Comparison of ENCODE assay signal across 21 mouse cellular contexts in genomic region chr8:94392648-94393047, GRCm38 (mm10). TPM values are rescaled to one million over a fixed set of nuclear protein-coding genes. Genes with fewer than 3 reads are reported as not detected.
DNase-seq lines count a peak whose midpoint lies in the region; ATAC-seq and TF ChIP-seq lines count a peak whose summit lies in the region.
"Had no signal": no experiment of that assay in that cellular context is flagged by ENCODE, and none has a peak within 500 bp of the region (broad histone marks: within the 10 kb centered on the region; RNA-seq: fewer than 3 reads in every experiment).

No protein-coding gene starts in this region.

- no peak for TF ChIP-seq CTCF in heart, adult 2 months (IDR thresholded peaks at IDR 0.05)
- TF ChIP-seq CTCF in kidney, adult 2 months (conservative IDR thresholded peaks at IDR 0.05; ENCODE audit: insufficient read depth, insufficient read length, low read depth, low read length): no peak

- H3K79me2 ChIP-seq in heart, adult 2 months (replicated peaks; ENCODE audit: control insufficient read depth, insufficient read depth, low read length): peaks cover 4% of the 10 kb centered on the region; the same call in 1 of the 2 replicates

- intact Hi-C loops in heart, adult 2 months (cut with DNase I): no loop called here
- intact Hi-C loops in left cerebral cortex, postnatal 36 days (cut with DNase I): no loop called here

- no peaks in the 10 kb centered on the region for H3K27me3 ChIP-seq in heart, adult 2 months (ENCODE audit: control insufficient read depth, insufficient read depth, low read length)
- H3K27me3 ChIP-seq in kidney, adult 2 months (replicated peaks; ENCODE audit: control insufficient read depth, insufficient read depth, low read length): no peaks in the 10 kb centered on the region
- no peaks in the 10 kb centered on the region for H3K27me3 ChIP-seq in heart, embryonic 16.5 days (ENCODE audit: control insufficient read depth, insufficient read depth, low read length)
- H3K27me3 ChIP-seq: embryonic facial prominence, embryonic 15.5 days; forebrain, embryonic 13.5 days; liver, embryonic 15.5 days; lung, embryonic 15.5 days; midbrain, embryonic 15.5 days; stomach, embryonic 15.5 days had no signal

- peak overlapping the region; percentile 43; the same call in 1 of the 2 replicates for H3K27ac ChIP-seq in heart, adult 2 months
- H3K27ac ChIP-seq in kidney, adult 2 months (ENCODE audit: insufficient read depth, low read depth, low read length): no peak overlapping the region
- peak overlapping the region; percentile 60 for H3K27ac ChIP-seq in heart, embryonic 16.5 days (ENCODE audit: low read length)
- H3K27ac ChIP-seq: embryonic facial prominence, embryonic 10.5 days; embryonic facial prominence, embryonic 15.5 days; forebrain, embryonic 13.5 days; hindbrain, embryonic 10.5 days; layer of hippocampus, adult 2 months; liver, embryonic 15.5 days; lung, embryonic 15.5 days; midbrain, embryonic 10.5 days; midbrain, embryonic 15.5 days; stomach, embryonic 15.5 days had no signal

- peaks cover 53% of the 10 kb centered on the region for H3K36me3 ChIP-seq in heart, adult 2 months (ENCODE audit: control insufficient read depth, insufficient read depth, low read length)
- peaks cover 45% of the 10 kb centered on the region for H3K36me3 ChIP-seq in kidney, adult 2 months (ENCODE audit: control insufficient read depth, insufficient read depth, low read length)
- peaks cover 63% of the 10 kb centered on the region for H3K36me3 ChIP-seq in heart, embryonic 16.5 days (ENCODE audit: control insufficient read depth, insufficient read depth)

- 23% methylated on average over 6 of the region's 6 CpGs for WGBS in heart, adult 2 months
- 43% methylated on average over 6 of the region's 6 CpGs for WGBS in kidney, adult 2 months
- 28% methylated on average over 6 of the region's 6 CpGs for WGBS in heart, embryonic 16.5 days

- H3K4me3 ChIP-seq in heart, adult 2 months: no peak overlapping the region
- H3K4me3 ChIP-seq in kidney, adult 2 months (ENCODE audit: insufficient read depth, low read depth, low read length): no peak overlapping the region
- H3K4me3 ChIP-seq in heart, embryonic 16.5 days (ENCODE audit: low read length): no peak overlapping the region
- H3K4me3 ChIP-seq: embryonic facial prominence, embryonic 10.5 days; embryonic facial prominence, embryonic 15.5 days; forebrain, embryonic 13.5 days; hindbrain, embryonic 10.5 days; layer of hippocampus, adult 2 months; liver, embryonic 15.5 days; lung, embryonic 15.5 days; midbrain, embryonic 10.5 days; midbrain, embryonic 15.5 days; stomach, embryonic 15.5 days had no signal

- ATAC-seq in heart, embryonic 16.5 days (replicated peaks; ENCODE audit: extremely low read depth, insufficient read depth, low FRiP score): no peak
- ATAC-seq: forebrain, embryonic 13.5 days; hindbrain, embryonic 16.5 days; midbrain, embryonic 15.5 days had no signal

- no peaks in the 10 kb centered on the region for H3K9me3 ChIP-seq in heart, embryonic 16.5 days (replicated peaks; ENCODE audit: control insufficient read depth, low read length)
- H3K9me3 ChIP-seq: embryonic facial prominence, embryonic 10.5 days; embryonic facial prominence, embryonic 15.5 days; forebrain, embryonic 13.5 days; hindbrain, embryonic 10.5 days; liver, embryonic 15.5 days; lung, embryonic 15.5 days; midbrain, embryonic 10.5 days; midbrain, embryonic 15.5 days; stomach, embryonic 15.5 days had no signal

- 0 out of 2 replicates have a peak, but pooled peaks have one; percentile 33 for TF ChIP-seq EP300 in heart, adult 2 months (IDR thresholded peaks at IDR 0.05; ENCODE audit: insufficient read depth, low read depth, low read length)

- H3K4me1 ChIP-seq in heart, adult 2 months (ENCODE audit: control insufficient read depth, insufficient read depth, low read length): peaks cover 7% of the 10 kb centered on the region
- peaks cover 3% of the 10 kb centered on the region; the same call in 1 of the 2 replicates for H3K4me1 ChIP-seq in kidney, adult 2 months (ENCODE audit: control insufficient read depth, insufficient read depth, low read length)
- peaks cover 9% of the 10 kb centered on the region for H3K4me1 ChIP-seq in heart, embryonic 16.5 days (ENCODE audit: control insufficient read depth, insufficient read depth, low read length)
- H3K4me1 ChIP-seq: stomach, embryonic 15.5 days had no signal

- no peak for DNase-seq in heart, adult 2 months
- DNase-seq in heart, adult 9 months (ENCODE audit: low spot score in 2 of 2): no peak
- DNase-seq in kidney, adult 2 months: peak; percentile 47
- DNase-seq in kidney, adult 18-20 months: no peak
- DNase-seq in A20 (ENCODE audit: low read depth, low spot score): peak; percentile 3
- no peak for DNase-seq in left cerebral cortex, postnatal 36 days (ENCODE audit: low spot score in 2 of 2)
- no peak for DNase-seq in thymus, postnatal 14 days
- DNase-seq: right cerebral cortex, postnatal 25 days had no signal

- H3K4me2 ChIP-seq in heart, embryonic 16.5 days (ENCODE audit: low read depth, low read length): no peak overlapping the region
- H3K4me2 ChIP-seq: embryonic facial prominence, embryonic 15.5 days; forebrain, embryonic 13.5 days; liver, embryonic 15.5 days; lung, embryonic 15.5 days; midbrain, embryonic 15.5 days; stomach, embryonic 15.5 days had no signal

- H3K9ac ChIP-seq in heart, adult 2 months (ENCODE audit: low read depth, low read length): no peak overlapping the region
- H3K9ac ChIP-seq in heart, embryonic 16.5 days (ENCODE audit: low read length): no peak overlapping the region
- H3K9ac ChIP-seq: embryonic facial prominence, embryonic 15.5 days; forebrain, embryonic 13.5 days; liver, embryonic 15.5 days; lung, embryonic 15.5 days; midbrain, embryonic 15.5 days; stomach, embryonic 15.5 days had no signal

- TF ChIP-seq POLR2A in heart, adult 2 months (IDR thresholded peaks at IDR 0.05; ENCODE audit: insufficient read depth, low read depth, low read length): 0 out of 2 replicates have a peak, but pooled peaks have one; percentile 29
- no peak for TF ChIP-seq POLR2A in kidney, adult 2 months (IDR thresholded peaks at IDR 0.05; ENCODE audit: low read depth, low read length)

RNA-seq across cellular contexts. Expression of gene Herpud1, which starts 6.4 kb away (rescaled TPM):
- 100 to 1,000 TPM; 216 to 349 TPM for total RNA-seq in heart, adult 2 months (2021)
- polyA plus RNA-seq in heart, adult 2 months (2012; rRNA removed): 272 and 285 TPM in 2 replicates
- polyA plus RNA-seq in kidney, adult 2 months (2012; rRNA removed): 417 and 537 TPM in 2 replicates
- 107 and 120 TPM in 2 replicates for polyA plus RNA-seq in heart, embryonic 16.5 days (2015; fragmentation: Nextera tagmentation; extraction: Ambion mirVana)
- 10 to 100 TPM; 65.9 to 66.1 TPM for total RNA-seq in left cerebral cortex, postnatal 36 days (2021)

RNA-seq across cellular contexts. Expression of gene Nlrc5, which starts 41.5 kb away (rescaled TPM):
- 1 to 10 TPM; 2.3 to 3.7 TPM for total RNA-seq in heart, adult 2 months (2021)
- polyA plus RNA-seq in heart, adult 2 months (2012; rRNA removed): 3.7 and 4.9 TPM in 2 replicates
- polyA plus RNA-seq in kidney, adult 2 months (2012; rRNA removed): 4.0 and 6.6 TPM in 2 replicates
- polyA plus RNA-seq in heart, embryonic 16.5 days (2015; fragmentation: Nextera tagmentation; extraction: Ambion mirVana): 0.51 and 1.1 TPM in 2 replicates
- under 1 TPM; 0.42 to 0.95 TPM for total RNA-seq in left cerebral cortex, postnatal 36 days (2021)
- polyA plus RNA-seq: embryonic facial prominence, embryonic 10.5 days; neural tube, embryonic 11.5 days had no signal

Comparison
In these comparisons a context has a peak if more than half of its experiments do, and no peak if none do; other contexts are left out.
1. DNase-seq: peak in kidney, adult 2 months (single experiment) and A20 (single experiment); none in heart, adult 2 months (0 of 2), heart, adult 9 months (0 of 2), kidney, adult 18-20 months (single experiment), left cerebral cortex, postnatal 36 days (0 of 2) and thymus, postnatal 14 days (single experiment).